Mouse (Mus musculus) thymus, postnatal 25 days (tissue): Measurements from ENCODE around the gene Ap1m1.

ENCODE experiments used
- DNase-seq: peaks from one replicate; pipeline ENCODE4 v3.0.0; 2022

Gene Ap1m1

GRCm38 (mm10) chr8:72259862-72260261 is 20.0 kb downstream of the Ap1m1 start:
- no peak for DNase-seq

GRCm38 (mm10) chr8:72260585-72260984 is 20.8 kb downstream of the Ap1m1 start:
- DNase-seq, result no peak

GRCm38 (mm10) chr8:72261019-72261418 is 21.2 kb downstream of the Ap1m1 start:
- DNase-seq, result peak; percentile 82

DNA sequence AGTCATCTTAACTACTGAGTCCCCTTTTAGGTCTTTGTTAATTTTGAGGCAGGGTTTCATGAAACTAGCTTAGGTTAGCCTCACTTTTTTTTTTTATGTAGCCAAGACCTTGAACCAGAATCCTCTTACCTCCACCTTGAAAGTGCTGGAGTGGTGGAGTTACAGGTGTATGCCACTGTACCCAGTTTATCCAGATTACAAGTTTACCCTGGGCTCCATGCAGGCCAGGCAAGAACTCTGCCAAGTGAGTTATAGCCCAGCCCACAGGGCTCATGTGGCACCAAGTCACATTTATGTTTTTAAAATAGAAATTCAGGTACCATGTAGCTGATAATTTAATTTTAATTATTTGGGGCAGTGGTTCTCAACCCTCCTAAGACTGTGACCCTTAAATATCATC is 21.6 kb downstream of the Ap1m1 start:
- no peak for DNase-seq

GRCm38 (mm10) chr8:72261872-72262271 is 22.1 kb downstream of the Ap1m1 start:
- DNase-seq, result no peak

- no peak for DNase-seq
These were observed 22.9 kb downstream of the Ap1m1 start for GRCm38 (mm10) chr8:72262756-72263155.

GRCm38 (mm10) chr8:72263451-72263850 is 23.6 kb downstream of the Ap1m1 start:
- no peak for DNase-seq

DNA sequence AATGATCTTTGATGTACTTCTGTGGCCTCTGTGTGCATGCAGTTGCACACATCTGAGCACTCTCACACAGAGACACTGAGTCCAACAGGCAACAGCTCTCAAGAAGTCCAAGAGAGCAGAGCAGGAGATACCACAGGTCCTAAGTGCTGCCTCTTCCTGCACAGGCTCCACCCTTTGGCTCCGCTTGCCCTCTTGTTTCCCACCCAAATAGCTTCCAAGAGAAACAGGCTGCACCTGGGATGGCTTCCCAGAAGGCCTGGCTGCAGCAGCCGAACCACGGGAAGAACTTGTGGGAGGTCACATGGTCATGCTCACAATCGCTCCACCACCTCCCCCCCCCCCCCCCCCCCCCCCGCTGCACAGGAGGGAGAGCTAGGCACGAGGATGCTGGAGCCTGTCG is 25.5 kb downstream of the Ap1m1 start:
- DNase-seq, result no peak

DNA sequence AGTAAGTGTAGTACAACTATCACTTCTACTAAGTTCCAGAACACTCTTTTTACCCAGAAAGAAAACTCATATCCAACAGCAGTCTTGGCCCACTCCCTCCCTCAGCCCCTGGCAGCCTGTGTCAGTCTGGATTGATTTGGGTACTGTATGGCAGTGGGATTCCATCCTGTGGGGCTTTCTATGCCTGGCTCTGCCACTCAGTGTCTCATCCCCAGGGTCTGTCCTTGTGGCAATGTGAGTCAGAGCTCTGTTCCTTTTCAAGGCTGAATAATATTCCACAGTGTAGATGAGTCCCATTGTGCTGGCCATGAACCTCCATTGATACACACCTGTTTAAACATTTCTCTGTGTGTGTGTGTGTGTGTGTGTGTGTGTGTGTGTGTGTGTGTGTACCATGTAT is 26.9 kb downstream of the Ap1m1 start:
- no peak for DNase-seq

- no peak for DNase-seq
These were observed 27.3 kb downstream of the Ap1m1 start for GRCm38 (mm10) chr8:72267106-72267505.

DNA sequence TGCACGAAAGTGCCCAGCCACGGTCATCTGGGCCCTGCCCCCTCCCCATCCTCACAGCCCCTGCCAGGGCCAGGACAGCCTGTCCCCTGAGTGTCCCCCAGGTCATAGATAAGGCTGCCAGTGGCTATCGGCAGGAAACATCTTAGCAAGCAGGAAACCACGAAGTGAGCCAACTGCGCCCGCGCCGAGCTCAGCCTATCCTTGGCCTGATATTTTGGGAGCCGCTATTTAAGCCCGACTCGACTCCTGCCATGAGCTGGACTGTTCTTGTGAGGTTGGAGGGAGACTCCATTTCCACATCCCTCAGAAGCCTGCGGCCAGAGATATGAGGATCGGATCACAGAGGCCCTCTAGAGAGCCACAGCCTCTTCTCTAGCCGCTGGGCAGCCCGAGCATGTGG is 28.5 kb downstream of the Ap1m1 start:
- no peak for DNase-seq

GRCm38 (mm10) chr8:72270606-72271005 is 30.8 kb downstream of the Ap1m1 start:
- no peak for DNase-seq

DNA sequence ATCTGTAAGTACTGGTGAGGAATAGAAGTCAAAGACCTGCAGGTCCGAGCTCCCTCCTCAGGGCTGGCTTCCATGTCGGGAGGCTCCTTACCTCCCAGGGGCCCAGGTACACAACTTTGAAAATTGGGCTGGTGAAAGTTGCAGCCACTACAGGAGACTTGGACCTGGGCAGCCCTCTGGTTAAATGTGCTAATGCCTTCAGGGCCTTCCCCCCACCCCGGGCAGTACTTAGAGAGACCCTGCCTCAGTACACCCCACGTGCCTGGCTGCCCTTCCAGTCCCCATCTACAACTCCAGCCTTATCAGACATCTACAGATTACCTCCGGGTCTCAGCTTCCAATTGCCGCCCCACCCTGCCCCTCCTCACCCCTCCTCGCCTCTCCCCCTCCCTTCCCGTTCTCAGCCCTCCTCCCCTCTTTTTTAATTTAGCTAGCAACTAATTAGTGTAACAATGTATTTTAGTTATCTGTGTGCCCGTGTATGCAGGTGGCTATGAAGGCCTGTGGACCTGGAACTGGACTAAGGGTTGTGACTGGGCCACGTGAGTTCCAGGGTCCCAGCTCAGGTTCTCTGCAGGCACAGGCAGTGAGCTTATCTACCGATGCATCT is 31.3 kb downstream of the Ap1m1 start:
- no peak for DNase-seq

DNA sequence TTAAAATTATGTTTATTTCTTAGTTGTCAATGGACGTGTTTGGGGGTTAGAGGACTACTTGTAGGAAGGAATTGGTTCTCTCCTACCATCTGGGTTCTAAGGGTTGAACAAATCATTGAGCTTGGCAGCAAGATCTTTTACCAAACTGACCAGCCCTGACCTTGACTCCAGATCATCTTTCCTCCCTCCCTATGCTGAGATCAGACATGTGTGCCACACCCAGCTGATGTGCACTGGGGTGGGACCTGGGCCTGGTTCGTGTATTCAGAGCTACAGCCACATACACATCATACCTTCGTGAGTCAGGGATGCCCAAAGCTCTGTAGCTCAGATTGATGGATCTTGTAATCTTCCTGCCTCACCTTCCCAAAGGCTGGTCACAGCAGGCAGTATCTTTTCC is 31.9 kb downstream of the Ap1m1 start:
- no peak for DNase-seq

DNA sequence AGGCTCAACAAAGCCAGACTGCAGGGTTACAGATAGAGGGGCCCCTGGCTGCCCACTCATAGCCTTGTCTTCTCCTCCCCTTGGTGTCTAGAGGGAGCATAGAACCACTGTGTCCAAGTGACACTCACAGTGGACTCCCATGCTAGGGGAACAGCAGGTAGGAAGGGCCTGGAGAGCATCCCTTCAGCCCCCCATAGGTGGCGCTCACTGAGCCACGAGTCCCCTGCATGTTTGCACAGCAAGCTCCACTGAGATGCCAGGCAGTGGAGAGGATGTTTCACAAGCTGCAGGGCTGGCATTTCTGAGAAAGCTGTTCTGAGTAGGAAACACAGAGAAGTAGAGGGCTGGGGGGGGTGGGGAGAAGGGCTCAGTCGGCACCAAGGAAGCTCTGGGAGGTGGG is 32.5 kb downstream of the Ap1m1 start:
- DNase-seq, result peak; percentile 88

DNA sequence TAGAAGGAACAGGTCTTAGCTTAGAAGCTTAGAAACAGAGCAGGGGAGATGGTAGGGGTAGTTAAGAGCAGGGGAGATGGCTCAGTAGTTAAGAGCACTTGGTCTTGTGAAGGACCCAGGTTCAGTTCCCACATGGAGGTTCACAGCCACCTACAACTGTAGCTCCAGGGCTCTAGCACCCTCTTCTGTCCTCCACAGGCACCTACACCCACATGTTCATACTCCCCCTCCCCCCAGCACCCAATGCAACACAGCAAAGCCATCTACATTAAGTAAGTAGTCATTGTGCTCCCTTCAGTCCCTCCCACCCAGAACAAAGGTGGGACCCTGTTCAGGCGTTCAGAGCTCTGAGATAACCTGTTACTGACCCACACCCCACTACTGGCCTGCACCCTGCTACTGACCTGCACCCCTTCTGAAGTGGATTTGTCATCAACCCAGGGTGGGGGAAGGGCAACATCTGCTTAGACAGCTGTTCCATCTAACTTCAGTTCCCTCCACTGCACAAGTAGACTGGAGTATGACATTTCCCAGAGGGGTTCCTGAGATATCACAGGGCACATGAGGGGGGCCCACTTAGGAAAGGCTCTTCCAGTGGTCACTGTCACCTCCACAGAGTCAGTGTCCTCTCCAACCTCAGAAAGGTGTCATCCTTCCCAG is 33.4 kb downstream of the Ap1m1 start:
- DNase-seq, result no peak

DNA sequence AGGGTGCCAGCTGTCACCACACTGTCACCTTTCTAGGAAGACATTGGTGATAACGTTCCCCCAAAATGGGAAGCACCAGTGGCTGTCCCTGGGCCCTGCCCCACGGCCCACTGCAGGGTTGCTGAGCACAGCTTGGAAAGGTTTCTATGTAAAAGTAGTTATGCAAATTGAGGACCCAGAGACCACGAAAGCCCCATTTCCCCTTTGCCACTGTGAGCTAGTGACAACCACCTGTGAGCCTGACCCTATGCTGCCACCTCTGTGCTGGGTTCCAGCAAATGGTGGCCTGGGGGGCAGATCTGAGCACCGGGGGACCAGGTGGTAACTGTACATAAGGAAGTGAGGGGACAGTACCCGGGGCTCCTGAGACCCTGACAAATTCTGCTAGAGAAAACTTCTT is 34.0 kb downstream of the Ap1m1 start:
- DNase-seq, result peak; percentile 42

- no peak for DNase-seq
These were observed 37.4 kb downstream of the Ap1m1 start for GRCm38 (mm10) chr8:72277244-72277643.

- peak; percentile 92 for DNase-seq
These were observed 39.3 kb downstream of the Ap1m1 start for GRCm38 (mm10) chr8:72279151-72279550.

DNA sequence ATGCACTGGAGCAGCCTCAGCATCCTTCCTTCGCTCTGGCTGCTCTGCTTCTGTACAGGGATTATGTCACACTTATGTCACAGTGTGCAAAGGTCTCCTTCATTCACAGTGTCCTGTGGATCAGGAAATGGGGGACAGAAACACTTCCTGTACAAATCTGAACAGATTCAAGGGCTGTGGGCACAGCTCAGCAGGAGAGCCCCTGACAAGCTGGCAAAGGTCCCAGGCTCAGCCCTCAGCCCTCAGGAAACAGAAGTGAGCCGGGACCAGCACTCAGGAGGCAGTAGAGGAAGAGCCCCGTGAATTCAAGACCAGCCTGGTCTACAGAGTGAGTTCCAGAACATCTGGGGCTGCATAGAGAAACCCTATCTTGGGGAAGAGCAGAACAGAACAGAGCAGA is 41.8 kb downstream of the Ap1m1 start:
- no peak for DNase-seq

- no peak for DNase-seq
These were observed 45.5 kb downstream of the Ap1m1 start for GRCm38 (mm10) chr8:72285285-72285684.

DNA sequence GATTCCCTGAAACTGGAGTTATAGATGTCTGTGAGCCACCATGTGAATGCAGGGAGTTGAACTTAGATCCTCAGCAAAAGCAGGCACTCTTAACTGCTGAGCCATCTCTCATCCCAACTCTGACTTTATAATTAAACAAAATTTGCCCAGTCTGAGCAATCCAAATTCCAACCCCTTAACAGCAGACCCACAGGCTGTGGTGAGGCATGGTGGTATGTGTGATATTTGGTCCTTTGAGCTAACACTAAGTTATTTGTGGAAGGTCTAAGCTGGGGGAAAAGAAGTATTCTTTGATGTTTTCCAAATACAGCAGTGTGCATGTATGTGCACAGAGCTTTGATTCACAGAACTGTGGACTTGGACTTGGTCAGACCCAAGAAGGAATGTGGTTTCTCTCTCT is 49.2 kb downstream of the Ap1m1 start:
- DNase-seq, result no peak

DNA sequence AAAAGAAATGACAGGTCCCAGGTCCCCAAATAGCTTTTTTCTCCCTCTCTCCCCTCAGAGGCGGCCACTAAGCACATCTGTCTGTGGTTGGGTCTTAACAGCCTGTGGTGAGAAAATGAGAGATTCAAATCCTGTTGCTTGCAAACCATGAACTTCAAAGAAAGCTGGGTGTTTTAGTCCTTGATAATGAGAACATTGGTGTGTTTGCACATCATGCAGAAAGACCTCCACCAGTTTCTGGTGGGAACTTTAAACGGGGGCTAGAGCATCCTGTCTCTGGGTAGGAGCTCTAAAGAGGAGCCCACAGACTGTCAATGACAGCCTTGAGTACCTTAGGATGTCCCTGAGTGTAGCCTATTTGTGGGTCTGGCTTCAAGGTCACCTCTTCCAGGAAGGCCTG is 51.3 kb downstream of the Ap1m1 start:
- DNase-seq, result no peak

GRCm38 (mm10) chr8:72293309-72293708 is 53.5 kb downstream of the Ap1m1 start:
- no peak for DNase-seq

- DNase-seq, result no peak
These were observed 55.3 kb downstream of the Ap1m1 start for GRCm38 (mm10) chr8:72295125-72295524.
